Mouse (Mus musculus) spleen, adult 2 months (tissue): ENCODE measurements at regions not wholly inside any gene's neighbourhood (a gene's known extent, or its start where the extent isn't known, plus 50 kb on each side); places are given as distances from the start of the nearest gene placed in this dataset.

ENCODE experiments used
- CTCF ChIP-seq: fragments of 200-500 bp; IDR thresholded peaks from 2 replicates; pipeline ENCODE4 v1.5.1; 2011; ENCODE audit warnings: mild to moderate bottlenecking, inconsistent platforms; ENCODE audit not compliant: insufficient read depth, insufficient read length, insufficient replicate concordance; ENCODE audit errors: extremely low read depth
- POLR2A ChIP-seq: fragments of 200-500 bp; IDR thresholded peaks from 2 replicates; pipeline ENCODE4 v1.6.1; 2011; ENCODE audit warnings: low read depth, low read length, inconsistent platforms

DNA sequence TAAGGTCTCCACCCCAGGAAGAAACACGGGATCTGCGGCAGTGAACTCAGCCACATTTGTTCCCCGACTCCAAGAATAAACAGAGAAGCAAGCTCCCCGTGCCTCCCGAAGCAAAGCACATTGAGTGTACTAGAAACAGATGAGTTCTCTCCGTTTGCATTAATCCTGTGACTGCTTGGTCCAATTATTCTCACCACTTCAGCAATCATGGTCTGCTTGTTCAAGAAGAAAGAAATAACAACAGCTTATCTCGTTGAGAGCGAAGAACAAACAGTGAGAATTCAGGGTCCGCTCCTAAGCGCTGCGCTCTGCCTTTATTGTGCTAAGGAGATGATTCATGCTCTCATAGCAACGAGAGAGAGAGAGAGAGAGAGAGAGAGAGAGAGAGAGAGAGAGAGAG lies 393.6 kb upstream of the Dynlrb2 start:
- TF ChIP-seq CTCF = no peak
- TF ChIP-seq POLR2A = no peak
